Mouse (Mus musculus) B cell, adult 67 days (primary cell): Measurements from ENCODE around the gene Mmp7. TPM values are rescaled to one million over a fixed set of nuclear protein-coding genes. Genes with fewer than 3 reads are reported as not detected.

Experiments
- total RNA-seq, 2 experiments: library from RNA; stranded (reverse); gene quantifications; 4 replicates each; pipeline ENCODE4 v1.2.4; 2023

Gene Mmp7
- total RNA-seq: not detected

GRCm38 (mm10) chr9:7691790-7692189, at the start of gene Mmp7:
Gene Mmp7 (plus strand): TSS chr9:7692090.

Other genes starting within 250 kb of the Mmp7 start
- gene Mmp3, start 246.3 kb upstream of the Mmp7 start, total RNA-seq: not detected
- gene Mmp10, start 189.7 kb upstream of the Mmp7 start, total RNA-seq: not detected
- gene Mmp8, start 133.6 kb upstream of the Mmp7 start, total RNA-seq: not detected
- gene Mmp27, start 120.7 kb upstream of the Mmp7 start, total RNA-seq: not detected
- gene Mmp20, start 63.9 kb upstream of the Mmp7 start, total RNA-seq: not detected
- gene Tmem123, start 72.0 kb downstream of the Mmp7 start, total RNA-seq: 100 to 1,000 TPM; 245 to 272 TPM
- 100 to 1,000 TPM; 112 to 122 TPM for gene Birc2, start 145.0 kb downstream of the Mmp7 start, total RNA-seq
- gene Birc3, start 181.1 kb downstream of the Mmp7 start, total RNA-seq: 100 to 1,000 TPM; 524 to 525 TPM